Mouse (Mus musculus) urinary bladder, postnatal 25 days (tissue): ENCODE data around the gene Fam187a.
A peak's percentile ranks its signal among the peaks of the same experiment; 100 is the strongest.

Experiments
- DNase-seq: peaks from one replicate; pipeline ENCODE4 v3.0.0; 2022; ENCODE audit warnings: low spot score

Gene Fam187a

DNA sequence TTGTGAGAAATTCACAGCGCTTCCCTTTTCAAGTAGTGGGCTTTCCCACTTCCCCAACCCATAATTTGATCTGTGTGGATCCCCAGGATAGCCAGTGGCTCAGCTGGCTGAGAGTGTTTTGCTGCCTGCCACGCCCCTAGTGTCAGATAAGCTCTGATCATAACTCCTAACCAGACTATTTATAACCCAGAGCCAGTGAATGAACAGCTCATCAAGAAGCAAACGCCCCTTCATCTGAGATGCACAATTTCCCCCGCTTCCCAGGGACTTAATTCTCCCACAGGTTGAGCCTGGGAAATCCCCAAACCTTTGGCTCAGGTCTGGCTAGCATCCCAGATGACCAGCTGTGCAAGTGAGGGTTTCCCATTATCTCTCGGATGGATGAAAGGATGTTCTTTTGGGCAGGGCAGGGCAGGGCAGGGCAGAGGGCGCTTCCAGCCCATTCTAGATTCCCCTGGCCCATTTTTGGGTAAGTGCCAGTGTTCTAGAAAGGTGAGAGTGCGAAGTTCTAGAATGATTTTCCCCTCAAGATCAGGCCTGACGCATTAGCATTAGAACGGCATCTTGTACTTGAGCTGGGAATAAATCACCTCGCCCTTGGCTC lies at the start of gene Fam187a:
Gene Fam187a (plus strand): TSS at position 554 of the 604 bp plus-strand sequence.
- no peak for DNase-seq

DNA sequence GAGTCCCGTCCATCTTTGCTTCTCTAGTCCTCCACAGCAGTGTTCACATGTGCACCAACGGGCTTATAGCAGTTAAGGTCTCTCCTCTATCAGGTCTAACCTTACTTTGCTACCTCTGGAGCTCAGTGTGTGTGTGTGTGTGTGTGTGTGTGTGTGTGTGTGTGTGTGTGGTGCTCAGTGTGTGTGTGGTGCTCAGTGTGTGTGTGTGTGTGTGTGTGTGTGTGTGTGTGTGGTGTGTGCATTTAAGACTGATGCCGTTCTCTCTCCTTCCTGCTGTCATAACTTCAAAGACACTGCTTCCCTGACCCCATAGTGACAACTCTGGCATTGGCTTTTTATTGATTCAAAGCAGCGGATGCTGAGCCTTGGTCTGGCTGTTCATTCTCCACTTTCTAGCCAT lies 49.4 kb upstream of the Fam187a start, which contains the start of gene Higd1b:
Gene Higd1b (plus strand): TSS at position 301 of the 400 bp plus-strand sequence.
- DNase-seq, result no peak

DNA sequence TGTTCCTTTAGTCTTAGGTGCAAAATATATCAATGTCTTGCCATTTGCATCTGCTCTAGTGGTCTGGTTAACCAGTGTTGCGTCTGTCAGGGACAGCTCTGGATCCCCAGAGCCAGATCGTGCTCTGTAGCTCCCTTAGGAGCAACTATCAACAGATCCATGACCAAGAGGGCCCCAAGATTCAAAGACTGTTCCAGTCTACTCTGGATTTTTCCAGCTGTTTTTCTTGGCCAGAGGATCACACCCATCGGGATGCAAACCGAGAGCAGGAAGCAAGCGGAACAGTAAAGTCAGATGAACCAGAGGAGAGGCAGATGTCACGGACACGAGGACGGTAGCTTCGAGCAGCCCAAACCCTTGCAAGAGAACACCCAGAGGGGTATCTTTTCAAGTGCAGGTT lies 48.8 kb upstream of the Fam187a start:
- DNase-seq, result no peak

DNA sequence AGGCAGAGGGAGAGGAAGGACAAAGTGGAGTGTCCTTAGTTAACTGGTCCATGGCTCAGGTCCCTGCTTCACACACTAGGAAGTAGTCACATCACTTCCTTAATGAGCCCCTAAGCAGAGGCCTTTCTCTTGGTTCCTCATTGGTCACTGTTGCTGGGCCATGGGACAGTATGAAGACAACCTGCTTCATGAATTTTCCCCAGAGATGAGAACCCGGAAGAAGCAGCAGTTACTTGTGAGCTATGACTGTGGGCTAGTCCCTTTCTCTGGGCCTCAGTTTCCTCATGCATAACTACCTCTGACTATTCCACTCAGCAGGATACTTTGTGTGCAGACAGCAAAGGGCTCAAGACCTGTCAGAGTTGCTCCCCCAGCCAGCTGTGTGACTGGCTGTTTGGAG lies 47.6 kb upstream of the Fam187a start:
- DNase-seq, result no peak

DNA sequence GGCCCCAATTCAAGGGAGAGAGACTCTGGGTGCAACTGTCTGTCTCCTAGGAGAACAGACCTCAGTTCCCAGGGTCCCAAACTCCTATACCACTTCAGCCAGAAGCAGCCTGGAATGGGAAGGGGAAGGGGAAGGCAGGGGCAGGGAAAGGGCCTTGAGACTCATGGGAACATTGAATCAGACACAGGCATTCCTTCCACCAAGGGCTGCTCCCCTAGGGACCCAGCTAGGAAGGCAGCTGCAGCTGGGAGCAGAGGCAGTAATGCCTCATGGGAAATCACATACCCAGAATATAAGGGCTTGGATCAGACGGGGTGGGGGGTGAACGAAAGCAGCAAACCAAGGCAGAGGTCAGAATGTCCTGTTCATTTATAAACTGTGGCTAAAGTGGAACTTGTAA lies 46.8 kb upstream of the Fam187a start:
- no peak for DNase-seq

DNA sequence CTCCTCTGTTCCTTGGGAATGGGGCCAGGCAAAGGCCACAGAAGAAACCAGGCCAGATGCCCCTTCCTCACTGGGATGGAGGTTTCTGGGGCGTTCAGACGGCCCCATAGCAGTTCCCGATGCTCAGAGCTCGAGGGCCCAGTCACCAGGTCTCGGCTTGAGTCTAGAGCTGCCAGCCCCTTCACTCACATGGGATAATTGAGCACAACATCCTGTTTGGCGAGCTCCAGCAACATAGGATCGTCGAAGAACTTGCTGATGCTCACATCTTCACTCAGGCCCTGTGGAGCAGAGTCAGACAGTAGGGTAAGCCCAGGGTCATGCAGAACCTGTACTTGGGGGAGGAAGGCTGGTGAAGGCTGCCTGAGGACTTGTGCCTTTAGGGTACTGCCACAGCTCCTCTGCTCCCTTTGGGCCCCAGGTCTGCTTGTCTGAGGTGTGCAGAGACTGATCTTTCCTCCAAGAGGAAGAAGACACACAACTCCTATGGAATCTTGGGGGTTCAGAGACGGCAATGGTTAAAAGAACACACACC lies 46.3 kb upstream of the Fam187a start:
- no peak for DNase-seq

DNA sequence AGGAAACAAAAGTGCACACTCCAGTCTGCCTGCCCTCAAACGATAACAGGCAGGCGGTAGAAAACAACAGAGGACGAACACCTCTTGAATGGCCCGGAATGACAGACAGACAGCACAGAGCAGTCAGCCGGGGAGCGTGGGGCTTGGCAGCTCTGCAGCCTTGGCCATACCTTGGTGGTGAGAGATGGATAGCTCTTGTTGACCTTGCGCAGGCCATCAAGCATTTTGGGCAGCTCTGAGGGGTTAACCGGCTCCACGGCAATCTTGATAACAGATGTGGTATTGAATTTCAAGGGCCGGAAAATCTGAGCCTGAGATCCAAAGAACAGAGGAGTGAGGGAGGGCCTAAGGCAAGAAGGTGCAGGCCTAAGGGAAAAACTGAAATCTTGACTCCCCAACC lies 39.0 kb upstream of the Fam187a start:
- DNase-seq, result no peak

DNA sequence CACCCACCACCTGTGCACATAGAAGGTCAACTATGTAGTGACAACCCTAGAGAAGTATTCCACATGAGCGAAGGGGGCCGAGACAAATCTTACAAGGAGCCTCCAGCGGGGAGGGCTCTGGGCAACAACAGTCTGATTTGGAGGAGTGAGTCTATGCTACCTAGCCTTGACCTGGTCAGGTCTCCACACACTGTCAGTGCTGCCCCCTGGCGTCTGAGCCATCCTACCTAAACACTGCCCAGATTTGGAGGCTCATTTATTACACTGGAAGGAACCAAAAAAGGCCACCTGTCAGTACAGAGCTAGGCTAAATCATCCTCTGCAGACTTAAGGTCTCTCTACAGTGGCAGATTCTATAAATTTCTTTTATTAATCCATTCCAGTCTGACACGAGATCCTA lies 33.1 kb upstream of the Fam187a start:
- DNase-seq, result peak; percentile 65

DNA sequence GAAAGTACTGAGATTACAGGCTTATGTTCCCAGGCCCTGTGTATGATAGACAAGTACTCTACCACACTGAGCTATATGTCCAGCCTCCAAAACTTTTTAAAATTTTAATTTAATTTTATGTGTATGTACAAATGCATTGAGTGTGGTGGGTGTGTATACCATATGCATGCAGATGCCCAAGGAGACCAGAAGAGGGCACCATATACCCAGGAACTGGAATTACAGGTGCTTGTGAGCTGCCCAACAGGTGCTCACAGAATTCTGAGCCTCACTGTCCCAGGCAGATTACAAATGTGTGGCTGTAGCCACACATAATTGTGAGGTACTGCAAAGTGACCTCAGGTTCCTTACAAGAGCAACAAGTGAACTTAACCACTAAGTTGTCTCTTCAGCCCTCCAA lies 31.2 kb upstream of the Fam187a start:
- DNase-seq, result no peak

DNA sequence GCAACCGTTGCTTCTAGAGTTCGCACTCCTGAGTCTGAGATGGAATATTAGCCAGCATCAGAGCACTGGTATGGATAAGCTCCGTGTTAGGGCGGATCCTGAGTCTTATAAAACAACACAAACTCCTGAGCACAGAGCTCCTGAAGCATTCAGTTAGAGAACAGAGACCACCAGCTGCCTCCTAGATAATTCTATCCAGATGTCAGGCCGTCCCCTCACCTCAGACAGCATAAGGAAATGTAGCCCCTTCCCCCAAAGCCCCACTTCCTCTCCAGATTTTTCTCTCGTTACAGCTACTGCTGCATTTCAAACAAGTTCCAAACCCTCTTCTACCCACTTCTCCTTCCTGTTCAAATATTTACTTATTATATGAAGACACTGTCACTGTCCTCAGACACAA lies 29.0 kb upstream of the Fam187a start:
- no peak for DNase-seq

DNA sequence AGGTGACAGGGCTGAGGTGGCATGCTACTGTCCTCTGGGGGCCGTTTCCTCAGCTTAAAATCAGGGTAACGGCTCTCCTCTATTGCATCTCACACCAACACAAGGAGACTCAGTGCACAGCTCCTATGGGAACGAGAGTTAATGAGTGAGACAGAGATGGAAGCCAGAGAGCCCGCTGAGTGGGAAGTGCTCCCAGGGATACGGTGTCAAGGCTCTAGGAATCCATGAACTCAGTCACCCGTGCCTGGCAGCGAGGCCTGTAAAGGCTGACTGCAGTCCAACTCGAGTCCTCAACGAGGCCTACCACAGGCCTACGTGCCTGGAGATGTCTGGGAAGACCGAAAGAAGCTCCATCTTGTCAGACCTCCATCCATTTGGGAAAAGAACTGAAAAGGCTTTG lies 26.0 kb upstream of the Fam187a start:
- DNase-seq, result no peak

DNA sequence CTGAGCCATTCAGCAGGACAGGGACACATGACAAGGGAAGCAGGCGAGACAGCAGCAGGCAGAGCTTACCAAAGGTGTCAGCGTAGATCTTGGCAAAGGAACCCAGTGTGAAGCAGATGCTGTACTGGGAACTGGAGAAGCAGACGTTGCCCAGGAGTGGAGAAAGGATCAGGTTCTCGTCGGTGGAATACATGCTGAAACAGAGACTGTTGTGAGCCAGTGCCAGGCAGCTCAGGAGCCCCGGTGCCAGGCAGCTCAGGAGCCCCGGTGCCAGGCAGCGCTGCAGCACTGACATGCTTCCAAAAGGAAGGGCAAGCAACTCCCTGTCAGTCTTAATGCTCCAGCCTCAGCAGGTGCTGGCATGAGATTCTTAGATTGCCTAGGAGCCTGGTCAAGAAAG lies 25.0 kb upstream of the Fam187a start:
- no peak for DNase-seq

DNA sequence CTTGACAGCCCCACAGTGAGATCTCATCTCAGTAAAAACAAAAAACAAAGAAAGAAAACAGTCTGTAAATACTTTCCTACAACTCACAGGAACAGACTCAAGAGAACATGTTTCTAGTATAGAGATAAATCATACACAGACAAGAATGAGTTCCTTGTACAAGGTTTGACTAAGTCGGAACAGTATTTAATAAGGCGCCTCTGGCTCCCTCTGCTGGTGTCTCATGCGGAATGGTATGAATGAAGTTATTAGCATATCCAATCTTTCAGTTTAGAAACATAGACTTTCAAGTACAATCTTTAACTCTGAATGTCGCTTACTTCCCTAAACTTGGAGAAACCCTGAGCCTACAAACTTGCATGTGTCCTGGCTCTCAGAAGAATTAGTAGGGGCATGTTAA lies 20.7 kb upstream of the Fam187a start:
- DNase-seq, result peak; percentile 65

DNA sequence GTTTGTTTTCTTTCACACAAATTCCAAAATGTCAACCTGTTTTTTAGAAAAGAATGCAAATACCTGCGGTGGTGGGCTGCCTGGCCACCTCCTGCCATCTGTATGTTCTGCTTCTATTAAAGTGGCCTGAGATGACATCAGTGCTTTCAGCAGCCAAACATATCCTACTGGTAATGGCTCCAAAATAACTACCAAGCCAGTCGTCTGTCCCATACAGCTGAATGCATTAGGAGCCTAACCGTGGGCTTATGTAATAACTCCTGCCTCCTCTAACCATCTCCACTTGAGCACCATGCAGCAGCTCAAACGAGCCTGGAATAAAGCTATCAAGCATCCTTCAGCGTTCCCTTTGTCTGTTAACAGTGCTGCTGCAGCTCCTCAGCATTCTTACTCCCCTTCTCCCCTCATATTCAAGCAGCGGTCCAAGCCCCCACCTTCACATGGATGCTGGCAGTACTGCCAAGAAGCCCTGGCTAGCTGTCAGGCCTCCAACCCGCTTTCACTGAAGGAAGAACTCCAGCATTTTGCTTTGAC lies 10.1 kb upstream of the Fam187a start:
- DNase-seq, result no peak

DNA sequence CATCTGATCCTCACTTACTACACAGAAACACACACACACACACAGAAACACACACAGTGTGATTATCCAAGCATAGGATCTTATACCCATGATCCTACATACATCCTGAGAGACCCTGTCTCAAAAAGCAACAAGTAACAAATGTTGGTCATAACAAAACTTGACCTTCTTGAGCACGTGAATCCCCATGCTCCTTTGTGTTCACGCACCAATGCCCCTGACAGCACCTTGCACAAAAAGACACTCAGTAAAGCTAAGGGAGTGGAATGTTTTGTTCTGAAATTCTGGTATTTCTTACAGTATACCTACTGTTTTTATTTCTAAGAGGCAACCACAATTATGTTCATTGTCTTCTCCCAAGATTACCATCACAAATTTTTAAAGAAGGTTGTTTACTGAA lies 5.4 kb upstream of the Fam187a start:
- no peak for DNase-seq

DNA sequence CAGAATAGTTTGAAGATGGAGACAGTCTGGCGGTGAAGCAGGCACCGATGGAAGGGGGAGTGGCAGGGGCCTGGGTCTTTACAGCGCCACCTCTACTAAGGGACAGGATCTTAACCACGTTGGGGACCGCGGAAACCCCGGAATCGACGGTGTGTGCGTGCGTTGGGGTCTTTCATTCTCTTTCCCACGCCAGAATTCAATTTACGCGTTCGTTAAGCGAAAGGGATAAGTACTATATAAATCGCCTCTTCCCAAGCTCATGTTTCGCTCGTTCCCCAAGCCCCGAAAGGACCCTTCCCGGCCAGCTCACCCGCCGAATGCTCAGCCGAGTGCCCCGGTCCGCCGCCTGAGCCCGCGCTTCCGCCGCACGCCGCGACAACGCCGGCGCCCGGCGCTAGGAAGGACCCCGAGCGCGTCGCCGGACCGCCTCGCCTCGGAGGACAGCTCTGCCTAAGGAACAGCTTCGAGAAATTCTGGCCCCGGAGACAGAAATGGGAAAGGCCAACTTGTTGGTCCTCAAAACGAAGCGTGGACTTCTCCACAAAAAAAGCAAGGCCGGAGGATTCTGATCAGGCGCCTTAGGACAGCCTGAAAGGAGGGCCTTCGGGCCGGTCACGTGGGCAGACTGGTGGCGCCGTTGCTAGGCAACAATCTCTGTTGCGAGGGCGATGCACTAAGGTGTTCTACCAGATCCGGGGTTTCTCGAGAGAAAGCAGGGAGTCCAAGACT lies 4.2 kb upstream of the Fam187a start, which contains the start of the genes Eftud2 and Ccdc103:
Gene Eftud2 (minus strand): TSS at position 401 of the 729 bp plus-strand sequence.
Gene Ccdc103 (plus strand): TSS at position 620 of the 729 bp plus-strand sequence.
- DNase-seq, result peak; percentile 94

DNA sequence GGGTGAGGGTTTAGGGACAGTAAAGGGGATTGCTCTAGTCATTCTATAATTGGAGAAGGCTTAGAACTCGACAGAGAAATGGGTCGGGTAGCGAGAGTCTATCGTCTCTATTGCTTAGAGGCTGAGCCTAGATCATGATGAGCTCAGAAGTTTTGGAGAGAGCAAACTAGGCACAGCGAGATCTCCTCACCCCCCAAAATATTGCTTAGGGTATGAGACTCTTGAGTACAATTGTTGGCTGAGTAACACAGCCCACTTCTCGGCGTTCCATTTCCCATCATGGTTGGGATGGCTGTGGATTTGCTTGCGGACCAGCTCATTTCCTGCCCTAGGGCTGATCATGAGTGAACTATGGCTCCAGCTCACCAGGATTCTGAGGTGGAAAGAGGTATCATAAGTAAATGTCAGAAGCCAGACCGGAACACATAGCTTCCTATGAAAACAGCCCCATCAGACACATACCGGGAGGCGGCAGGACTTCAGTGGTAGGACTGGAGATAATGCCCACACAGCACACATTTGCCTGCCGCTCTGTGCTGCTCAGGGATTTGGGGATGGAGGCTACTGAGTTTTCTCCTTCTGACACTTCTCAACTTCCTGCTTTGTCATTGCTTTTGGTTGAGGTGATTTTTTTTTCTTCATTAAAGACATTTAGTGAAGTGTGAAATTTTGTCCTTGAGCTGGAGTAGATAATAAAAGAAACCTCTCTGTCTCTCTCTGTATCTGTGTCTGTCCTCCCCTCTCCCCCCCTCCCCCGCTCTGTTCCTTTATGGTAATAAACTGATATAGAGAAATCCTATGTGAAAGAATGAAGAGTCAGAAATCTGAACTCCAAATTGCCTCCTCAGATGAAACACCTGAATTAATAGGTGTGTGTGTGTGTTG lies 3.4 kb upstream of the Fam187a start:
- no peak for DNase-seq

DNA sequence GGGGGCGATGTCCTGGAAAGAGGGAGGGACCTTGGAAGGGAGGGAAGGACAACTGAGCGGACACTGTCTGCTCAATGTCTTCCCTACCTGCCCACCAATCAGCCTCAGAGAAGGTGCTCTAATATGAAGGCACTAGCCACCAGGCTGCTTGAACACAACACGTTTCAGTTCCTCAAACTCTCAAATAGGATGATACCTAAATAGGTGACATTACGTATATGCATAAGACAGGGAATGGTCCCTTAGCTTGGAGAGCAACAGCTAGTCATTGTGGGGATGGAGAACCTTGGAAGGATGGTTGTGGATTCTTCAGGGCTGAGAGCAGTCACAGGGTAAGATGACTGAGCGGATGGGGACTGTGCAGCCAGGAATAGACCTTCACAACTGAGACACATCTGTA lies 2.5 kb downstream of the Fam187a start:
- no peak for DNase-seq

DNA sequence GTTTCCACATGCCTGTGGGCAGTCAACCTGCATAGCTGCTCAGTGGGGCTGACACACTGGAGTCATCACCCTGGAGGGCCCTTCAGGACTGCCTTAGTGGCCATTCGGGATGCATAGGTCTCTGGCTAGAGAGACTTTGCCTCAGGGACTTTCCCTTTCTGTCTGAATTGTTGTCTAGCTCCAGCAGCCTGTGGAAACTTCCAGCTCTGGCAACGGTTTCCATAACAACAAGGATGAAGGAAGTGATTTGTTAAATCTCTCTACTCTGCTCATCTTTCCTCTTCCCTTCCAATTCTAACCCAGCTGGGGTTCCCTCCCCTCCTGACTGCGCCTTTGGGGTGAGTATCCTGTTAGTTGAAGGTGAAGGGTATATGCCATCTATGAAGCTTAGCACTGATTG lies 3.2 kb downstream of the Fam187a start:
- no peak for DNase-seq

DNA sequence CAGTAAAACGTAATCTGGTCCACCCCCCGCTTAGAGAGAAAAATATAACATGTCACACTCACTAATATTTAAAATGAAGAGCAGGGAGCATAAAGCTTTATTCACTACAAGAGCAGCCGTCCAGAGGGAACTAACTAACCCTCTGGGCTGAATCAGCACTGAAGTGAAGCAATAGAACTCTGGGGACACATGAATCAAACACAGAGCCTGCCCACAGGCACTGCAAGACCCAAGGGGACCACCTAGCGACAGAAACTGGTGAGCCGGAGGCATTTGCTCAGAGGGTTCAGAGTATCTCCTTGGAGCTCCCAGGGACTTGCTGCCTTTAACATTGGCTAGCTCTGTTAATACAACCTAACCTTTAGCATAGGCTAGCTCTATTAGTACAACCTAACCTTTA lies 5.1 kb downstream of the Fam187a start:
- no peak for DNase-seq

DNA sequence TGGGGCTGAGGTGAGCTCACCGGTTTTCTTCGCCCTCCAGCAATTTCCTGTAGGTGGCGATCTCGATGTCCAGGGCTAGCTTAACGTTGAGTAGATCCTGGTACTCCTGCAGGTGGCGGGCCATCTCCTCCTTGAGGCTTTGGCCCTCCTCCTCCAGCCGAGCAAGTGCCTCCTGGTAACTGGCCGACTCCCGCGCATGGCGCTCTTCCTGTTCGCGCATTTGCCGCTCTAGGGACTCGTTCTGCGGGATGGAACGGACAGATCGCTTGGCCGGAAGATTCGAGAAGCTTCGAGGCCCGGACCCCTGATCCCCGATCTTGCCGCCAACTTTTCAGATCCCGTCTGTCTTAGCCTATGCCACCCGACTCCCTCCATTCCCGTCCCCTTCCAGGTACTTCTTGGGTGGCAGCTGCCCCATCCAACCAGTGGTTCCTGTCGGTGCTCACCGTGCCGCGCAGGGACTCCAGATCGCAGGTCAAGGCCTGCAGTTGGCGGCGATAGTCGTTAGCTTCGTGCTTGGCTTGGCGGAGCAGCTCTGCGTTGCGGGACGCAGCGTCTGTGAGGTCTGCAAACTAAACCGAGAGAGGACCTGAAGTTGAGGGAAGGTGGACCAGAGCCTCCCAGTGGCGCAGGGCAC lies 8.2 kb downstream of the Fam187a start:
- DNase-seq, result peak; percentile 61

DNA sequence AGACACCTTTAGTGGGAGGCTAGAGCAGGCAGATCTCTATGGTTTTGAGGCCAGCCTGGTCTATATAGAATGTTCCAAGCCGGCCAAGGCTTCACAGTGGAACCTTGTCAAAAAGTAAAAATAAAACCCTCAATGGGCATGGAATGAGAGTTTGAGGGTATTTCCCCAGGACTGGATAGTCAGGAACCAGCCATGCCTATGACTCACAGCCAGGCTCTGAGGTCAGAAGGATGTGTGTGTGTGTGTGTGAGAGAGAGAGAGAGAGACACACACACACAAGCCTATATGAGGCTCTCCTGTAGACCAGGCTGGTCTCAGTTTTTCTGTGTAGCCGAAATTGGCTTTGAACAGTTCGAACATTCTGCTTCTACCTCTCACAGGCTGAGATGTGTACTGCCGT lies 9.7 kb downstream of the Fam187a start:
- no peak for DNase-seq
